Mouse (Mus musculus): Measurements from ENCODE around the gene Eef1akmt3.

Eef1akmt3 gene

DNA sequence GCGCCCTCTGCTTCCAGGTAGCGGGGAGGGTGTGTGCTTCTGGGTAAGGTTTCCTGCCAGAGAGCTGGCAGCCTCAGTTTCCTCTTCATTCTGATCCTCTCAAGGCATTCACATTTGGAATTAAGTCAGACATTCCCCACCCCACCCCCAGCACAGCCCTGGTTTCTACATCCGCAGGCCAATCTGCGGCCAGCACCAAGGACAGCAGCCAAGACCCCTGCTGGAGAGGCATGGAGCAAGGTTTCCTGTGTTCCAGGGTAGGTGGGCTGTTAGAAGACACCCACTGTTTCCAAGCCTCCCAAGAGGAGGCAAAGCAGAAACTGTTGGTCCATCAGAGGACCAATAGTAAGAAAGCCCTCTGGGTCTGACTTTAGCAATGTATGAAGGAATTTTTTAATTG, 13.3 kb upstream of the Eef1akmt3 start:
- in situ Hi-C loops (cut with MboI, MseI) = no loop called here

GRCm38 (mm10) chr10:127050119-127050474, 8.8 kb upstream of the Eef1akmt3 start:
- in situ Hi-C loops (cut with MboI, MseI) = no loop called here

- in situ Hi-C loops (cut with MboI, MseI) = no loop called here
Measured at GRCm38 (mm10) chr10:127049395-127050118, 8.2 kb upstream of the Eef1akmt3 start.

- in situ Hi-C loops (cut with MboI, MseI) = no loop called here
Measured at GRCm38 (mm10) chr10:127048608-127049394, 7.5 kb upstream of the Eef1akmt3 start.

DNA sequence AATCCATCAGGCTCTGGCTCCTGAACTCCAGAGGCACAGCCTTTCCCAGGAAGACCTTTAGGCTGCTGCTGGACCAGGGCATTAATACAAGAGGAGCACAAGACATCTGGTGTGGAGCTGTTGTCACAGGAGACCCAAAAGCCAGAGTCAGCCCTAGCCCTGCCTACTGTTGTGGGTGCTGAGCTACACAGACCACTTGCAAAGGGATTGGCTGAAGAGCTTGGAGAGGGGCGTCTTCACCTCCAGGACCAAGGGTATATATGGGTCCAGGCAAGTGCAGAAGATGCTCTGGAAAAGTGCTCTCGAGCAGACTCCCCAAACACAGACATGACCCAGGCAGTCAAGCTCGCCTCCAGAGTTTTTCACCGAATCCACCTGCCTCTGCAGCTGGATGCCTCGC, 6.6 kb upstream of the Eef1akmt3 start, which contains the start of gene Cyp27b1:
Gene Cyp27b1 (plus strand): TSS at position 297 of the 400 bp plus-strand sequence.
- in situ Hi-C loops (cut with MboI, MseI) = no loop called here

GRCm38 (mm10) chr10:127043187-127043586, 1.9 kb upstream of the Eef1akmt3 start:
- in situ Hi-C loops (cut with MboI, MseI) = no loop called here

GRCm38 (mm10) chr10:127042468-127043115, 1.3 kb upstream of the Eef1akmt3 start:
- in situ Hi-C loops (cut with MboI, MseI) = no loop called here

DNA sequence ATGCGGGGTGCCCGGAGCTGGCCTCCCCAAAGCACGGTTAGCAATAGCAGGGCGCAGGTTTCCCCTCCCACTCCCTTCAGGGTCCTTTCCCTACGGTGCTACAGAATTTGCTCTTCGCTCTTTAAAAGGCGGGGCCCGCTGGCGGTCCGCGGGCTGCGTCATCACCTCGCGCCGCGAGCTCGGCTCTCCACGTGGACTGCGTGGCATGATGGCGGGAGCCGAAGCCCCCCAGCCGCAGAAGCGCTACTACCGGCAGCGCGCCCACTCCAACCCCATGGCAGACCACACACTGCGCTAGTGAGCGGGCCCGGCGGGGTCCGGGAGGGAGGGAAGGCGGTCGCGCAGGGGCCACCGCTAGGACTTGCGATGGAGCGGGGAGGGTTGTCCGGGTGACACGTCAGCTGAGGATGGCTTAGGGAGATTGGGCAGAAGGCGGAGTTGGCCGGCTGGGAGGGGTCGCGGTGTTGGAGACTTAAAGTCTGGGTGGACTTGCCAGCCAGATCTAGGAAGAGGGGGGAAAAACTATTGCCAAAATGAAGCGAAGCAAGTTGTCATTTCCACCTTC, 543 bp upstream of the Eef1akmt3 start:
- in situ Hi-C loops (cut with MboI, MseI) = no loop called here

DNA sequence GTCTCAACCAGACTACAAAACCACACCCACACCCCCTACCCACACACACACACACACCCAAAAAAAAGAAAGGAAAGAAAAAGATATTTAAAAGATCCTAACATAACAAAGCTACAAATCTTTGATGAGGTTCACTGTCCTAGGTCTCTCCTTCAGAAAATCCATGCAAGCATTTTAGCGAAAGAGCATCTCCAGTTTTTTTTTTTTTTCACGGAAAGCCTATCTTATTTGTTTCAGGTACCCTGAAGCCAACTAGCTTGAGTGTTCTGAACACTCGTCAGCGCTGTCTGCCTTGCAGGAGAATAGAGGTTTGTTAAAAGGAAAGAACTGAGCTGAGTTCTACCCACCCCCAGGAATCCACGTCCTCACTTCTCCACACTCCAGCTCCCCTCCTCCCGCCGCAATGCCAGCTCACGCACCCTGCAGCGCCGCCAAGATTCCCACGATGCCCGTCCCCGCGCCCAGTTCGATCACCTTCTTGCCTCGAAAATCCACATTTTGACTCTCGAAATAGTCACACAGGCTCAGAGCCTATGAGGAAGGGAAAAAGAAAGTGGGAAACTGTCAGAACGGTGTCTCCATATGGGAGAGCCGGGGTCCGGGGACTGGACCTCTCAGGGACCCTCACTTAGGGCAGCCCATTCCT, 621 bp downstream of the Eef1akmt3 start:
- in situ Hi-C loops (cut with MboI, MseI) = no loop called here

GRCm38 (mm10) chr10:127037641-127038040, 3.7 kb downstream of the Eef1akmt3 start:
- in situ Hi-C loops (cut with MboI, MseI) = loop anchor here (10.0 kb wide), 1 partner anchor 123 kb away; no protein-coding TSS in a partner anchor

GRCm38 (mm10) chr10:127036273-127036672, 5.0 kb downstream of the Eef1akmt3 start:
- in situ Hi-C loops (cut with MboI, MseI) = loop anchor here (10.0 kb wide), 1 partner anchor 121 kb away; no protein-coding TSS in a partner anchor

DNA sequence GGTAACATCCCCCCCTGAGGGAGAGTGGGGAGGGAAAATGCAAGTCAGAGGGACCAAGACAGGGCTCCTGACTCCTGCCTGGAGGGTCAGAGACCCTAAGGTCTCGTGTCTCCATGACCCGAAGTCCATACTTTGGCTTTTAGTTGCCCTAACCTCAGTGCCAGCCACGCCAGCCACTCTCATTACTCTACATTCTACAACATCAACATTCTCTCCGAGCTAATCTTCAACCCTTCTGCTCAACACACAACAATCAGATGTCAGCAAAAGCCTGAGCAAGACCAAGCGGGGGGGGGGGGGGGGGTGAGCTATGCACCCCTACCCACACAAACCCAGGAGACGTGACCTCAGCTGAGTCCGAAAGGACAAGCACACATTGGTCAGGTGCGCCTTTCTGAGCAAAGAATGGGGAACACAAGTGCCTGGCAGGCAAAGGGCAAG, 8.0 kb downstream of the Eef1akmt3 start:
- in situ Hi-C loops (cut with MboI, MseI) = loop anchor here (10.0 kb wide), 1 partner anchor 119 kb away; no protein-coding TSS in a partner anchor

- in situ Hi-C loops (cut with MboI, MseI) = loop anchor here (10.0 kb wide), 1 partner anchor 116 kb away; no protein-coding TSS in a partner anchor
Measured at GRCm38 (mm10) chr10:127030336-127031296, 10.7 kb downstream of the Eef1akmt3 start, which contains the start of gene Tsfm. TSS of gene Tsfm (minus strand) at chr10:127030840.

DNA sequence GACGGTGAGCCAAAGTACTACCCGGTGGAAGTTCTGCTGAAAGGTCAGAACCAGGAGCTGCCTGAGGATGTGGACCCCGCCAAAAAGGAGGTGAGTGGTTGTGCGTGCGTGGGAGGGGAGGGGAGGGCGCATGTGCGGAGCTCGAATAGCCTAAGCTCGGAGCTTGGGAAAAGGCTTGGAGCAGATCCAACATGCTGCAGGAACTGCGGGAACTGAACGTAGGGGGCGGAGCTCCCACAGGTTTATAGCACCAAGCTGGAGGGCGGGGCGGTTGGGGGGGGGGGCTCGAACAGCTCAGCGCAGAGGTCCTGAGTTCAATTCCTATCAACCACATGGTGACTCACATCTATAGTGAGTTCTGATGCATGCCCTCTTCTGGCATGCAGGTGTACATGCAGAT, 22.9 kb downstream of the Eef1akmt3 start:
- in situ Hi-C loops (cut with MboI, MseI) = no loop called here

DNA sequence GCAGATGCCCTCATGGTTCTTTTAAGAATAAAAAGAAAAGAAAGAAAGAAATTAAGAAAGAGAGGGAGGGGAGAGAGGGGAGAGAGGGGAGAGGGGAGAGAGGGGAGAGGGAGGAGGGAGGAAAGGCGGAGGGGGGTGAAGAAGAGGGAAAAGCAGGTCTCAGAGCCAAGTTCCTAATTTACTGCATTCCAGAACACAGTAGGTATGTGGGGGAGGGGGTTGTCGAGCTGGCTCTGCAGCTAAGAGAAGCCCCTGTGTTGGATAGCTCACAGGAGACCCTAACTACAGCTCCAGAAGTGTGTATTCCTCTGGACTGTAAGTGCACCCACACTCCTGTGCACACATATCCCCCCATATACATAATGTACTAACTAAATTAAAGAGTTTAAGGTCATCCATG, 24.2 kb downstream of the Eef1akmt3 start:
- in situ Hi-C loops (cut with MboI, MseI) = no loop called here

DNA sequence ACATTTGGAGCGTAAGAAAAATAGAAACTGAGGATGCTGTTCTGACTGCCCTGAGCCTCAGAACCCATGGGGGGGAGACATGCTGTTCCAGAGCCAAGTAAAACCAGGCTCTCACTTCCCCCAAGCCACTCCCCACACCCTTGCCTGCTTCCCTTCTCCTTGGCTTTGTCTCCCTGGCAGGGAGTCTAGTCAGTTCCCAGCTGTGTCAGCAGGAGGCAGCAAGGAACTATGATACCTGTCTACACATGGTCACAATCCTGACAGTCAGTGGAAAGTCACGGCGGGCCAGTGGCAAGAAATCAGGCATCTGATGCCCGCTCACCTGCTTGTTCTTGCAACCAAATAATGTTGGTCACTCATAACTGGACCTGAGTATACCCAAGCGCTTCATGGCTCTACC, 24.8 kb downstream of the Eef1akmt3 start:
- in situ Hi-C loops (cut with MboI, MseI) = no loop called here

- in situ Hi-C loops (cut with MboI, MseI) = no loop called here
Measured at GRCm38 (mm10) chr10:127003806-127004205, 37.5 kb downstream of the Eef1akmt3 start.

DNA sequence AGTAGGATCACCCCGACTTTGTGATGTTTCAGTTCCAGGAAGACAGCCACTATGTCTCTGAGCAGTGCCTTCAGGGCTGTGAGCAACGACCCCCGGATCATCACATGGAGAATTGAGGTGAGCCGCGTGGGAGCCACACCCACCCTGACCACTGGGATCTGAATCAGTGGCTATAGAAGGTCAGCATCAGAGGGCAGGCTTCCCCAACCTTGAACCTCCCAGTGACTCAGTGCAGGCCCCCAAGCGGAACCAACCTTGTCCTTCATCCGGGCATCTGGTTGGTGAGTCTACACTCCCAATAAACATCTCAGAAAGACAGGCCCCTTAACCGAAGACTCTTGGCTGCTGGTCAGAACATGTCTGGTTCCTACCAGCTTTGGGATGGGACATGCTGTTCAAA, 38.0 kb downstream of the Eef1akmt3 start:
- in situ Hi-C loops (cut with MboI, MseI) = no loop called here

- in situ Hi-C loops (cut with MboI, MseI) = no loop called here
Measured at GRCm38 (mm10) chr10:127002765-127003164, 38.5 kb downstream of the Eef1akmt3 start.

DNA sequence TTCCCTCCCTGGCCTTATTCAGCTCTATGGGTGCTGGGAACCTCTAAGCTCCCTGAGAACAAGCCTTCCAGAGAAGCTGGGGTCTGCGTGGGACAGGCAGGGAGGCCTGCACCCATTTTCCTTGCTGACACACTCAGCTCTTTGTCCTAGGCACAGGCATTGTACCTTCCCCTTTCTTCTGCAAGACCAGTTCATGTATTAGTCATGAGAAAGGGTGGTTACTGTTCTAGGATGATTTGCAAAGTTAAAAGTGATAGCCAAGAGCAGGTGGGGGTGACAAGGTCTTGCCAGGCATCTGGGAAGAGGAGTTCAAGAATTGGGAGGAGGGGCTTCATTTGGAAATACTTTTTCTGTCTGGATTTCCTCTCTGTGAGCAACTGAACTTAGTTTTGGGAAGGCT, 39.3 kb downstream of the Eef1akmt3 start:
- in situ Hi-C loops (cut with MboI, MseI) = no loop called here

Data from regulatory T cell (primary cell).